ENCODE assay signal across 11 mouse cellular contexts in the genomic region with DNA sequence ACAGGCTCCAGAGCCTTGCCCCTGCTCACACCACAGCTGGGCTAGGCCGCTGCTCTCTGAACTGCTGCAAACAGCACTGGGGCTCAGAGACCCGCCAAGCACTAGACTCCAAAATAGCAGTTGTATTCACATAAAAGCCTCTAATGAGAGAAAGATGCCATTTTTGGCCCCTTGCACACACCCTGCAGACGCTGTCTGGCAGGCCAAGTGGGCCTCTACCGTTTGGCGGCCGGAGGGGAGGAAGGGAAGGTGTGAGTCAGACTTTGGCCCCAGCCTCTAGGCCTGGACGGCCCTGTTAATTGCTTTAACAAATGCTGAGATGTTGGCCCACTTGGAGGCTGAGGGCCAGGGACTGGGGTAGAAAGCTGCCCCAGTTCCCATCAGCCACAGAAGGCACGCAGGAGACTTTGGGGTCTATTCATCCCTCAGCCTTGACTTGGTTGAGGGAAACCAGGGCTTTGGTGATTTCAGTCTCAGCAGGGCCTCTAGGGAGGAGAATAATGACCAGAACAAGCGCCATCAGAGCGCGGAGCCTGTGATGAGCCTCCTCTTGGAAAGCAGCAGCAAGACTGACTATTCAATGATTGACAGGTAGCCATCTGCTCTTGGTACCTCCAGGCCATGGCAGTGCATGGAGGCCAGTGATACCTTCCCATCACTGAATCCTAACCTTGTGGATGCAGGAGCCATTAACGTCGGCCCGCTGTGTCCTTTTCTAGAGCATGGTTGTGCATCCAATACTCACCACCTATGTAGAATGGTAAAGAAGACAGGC. TPM values are rescaled to one million over a fixed set of nuclear protein-coding genes. Genes with fewer than 3 reads are reported as not detected.
DNase-seq lines count a peak whose midpoint lies in the region; ATAC-seq and TF ChIP-seq lines count a peak whose summit lies in the region.
"Had no signal": no experiment of that assay in that cellular context is flagged by ENCODE, and none has a peak within 500 bp of the region (broad histone marks: within the 10 kb centered on the region; RNA-seq: fewer than 3 reads in every experiment).

No protein-coding gene starts in this region.

- no peak overlapping the region for H3K4me2 ChIP-seq in liver, postnatal 0 days (ENCODE audit: low read depth, low read length)

- no peak overlapping the region for H3K9ac ChIP-seq in liver, postnatal 0 days (replicated peaks)

- no peaks in the 10 kb centered on the region for H3K9me3 ChIP-seq in limb, embryonic 10.5 days (replicated peaks)
- H3K9me3 ChIP-seq in liver, postnatal 0 days (ENCODE audit: low read length) = no peaks in the 10 kb centered on the region

- TF ChIP-seq CTCF in embryonic fibroblast, embryonic 13.5 days (IDR thresholded peaks at IDR 0.05; ENCODE audit: borderline replicate concordance, insufficient read depth, low read length) = no peak
- TF ChIP-seq CTCF in liver, postnatal 0 days (IDR thresholded peaks at IDR 0.05; ENCODE audit: low read depth) = no peak

- H3K4me3 ChIP-seq in embryonic fibroblast, embryonic 13.5 days (ENCODE audit: insufficient read depth, low read length) = no peak overlapping the region
- no peak overlapping the region for H3K4me3 ChIP-seq in limb, embryonic 10.5 days
- no peak overlapping the region for H3K4me3 ChIP-seq in liver, postnatal 0 days (ENCODE audit: low read depth, low read length)
- H3K4me3 ChIP-seq: erythroblast, embryonic 14.5 days had no signal

- WGBS in limb, embryonic 10.5 days = 72% methylated on average over 14 of the region's 14 CpGs
- WGBS in liver, postnatal 0 days (ENCODE audit: insufficient replicate concordance) = 83% methylated on average over 14 of the region's 14 CpGs

- peaks cover 25% of the 10 kb centered on the region for H3K4me1 ChIP-seq in embryonic fibroblast, embryonic 13.5 days (ENCODE audit: control insufficient read depth, insufficient read depth, low read length)
- peaks cover 51% of the 10 kb centered on the region for H3K4me1 ChIP-seq in limb, embryonic 10.5 days
- no peaks in the 10 kb centered on the region for H3K4me1 ChIP-seq in liver, postnatal 0 days (ENCODE audit: insufficient read depth)

- DNase-seq in layer of hippocampus, adult 18-20 months (ENCODE audit: low spot score in 2 of 2) = peak; percentile 16 to 22
- no peak for DNase-seq in layer of hippocampus, adult 11-12 months (ENCODE audit: low spot score)
- peak; percentile 38 for DNase-seq in ZHBTc4 (ENCODE audit: low read depth, low spot score)
- no peak for DNase-seq in limb, embryonic 10.5 days (ENCODE audit: low spot score)
- no peak for DNase-seq in liver, postnatal 0 days
- DNase-seq in retina, embryonic 14.5 days (ENCODE audit: low spot score) = no peak
- DNase-seq in testis, postnatal 10 days (ENCODE audit: low spot score) = no peak

- peak overlapping the region; percentile 79 for H3K27ac ChIP-seq in embryonic fibroblast, embryonic 13.5 days (ENCODE audit: insufficient read depth, low read length)
- peak overlapping the region; percentile 47 for H3K27ac ChIP-seq in limb, embryonic 10.5 days
- H3K27ac ChIP-seq in liver, postnatal 0 days (ENCODE audit: low read depth) = no peak overlapping the region
- H3K27ac ChIP-seq: kidney, postnatal 0 days; macrophage had no signal

- ATAC-seq in liver, postnatal 0 days = no peak

- no peaks in the 10 kb centered on the region for H3K36me3 ChIP-seq in limb, embryonic 10.5 days
- H3K36me3 ChIP-seq in liver, postnatal 0 days (replicated peaks; ENCODE audit: insufficient read depth, low read length) = no peaks in the 10 kb centered on the region

- H3K27me3 ChIP-seq in limb, embryonic 10.5 days (ENCODE audit: low read depth, poor library complexity, severe bottlenecking) = no peaks in the 10 kb centered on the region
- no peaks in the 10 kb centered on the region for H3K27me3 ChIP-seq in liver, postnatal 0 days (ENCODE audit: insufficient read depth, low read length)

- no peak for TF ChIP-seq EP300 in liver, postnatal 0 days (IDR thresholded peaks at IDR 0.05; ENCODE audit: low read depth)

- no peak for TF ChIP-seq POLR2A in embryonic fibroblast, embryonic 13.5 days (IDR thresholded peaks at IDR 0.05; ENCODE audit: low read depth, low read length)

RNA-seq across cellular contexts. Expression of a gene that starts 14.0 kb away (rescaled TPM):
- under 1 TPM; 0.27 to 0.43 TPM for total RNA-seq in layer of hippocampus, adult 18-20 months (2021)
- 182 and 264 TPM in 2 replicates for polyA plus RNA-seq in embryonic fibroblast, embryonic 13.5 days (2011; ENCODE audit: insufficient read length, low read depth, missing spikeins)
- 0.03 TPM in 1 of 2 replicates, not detected in the other for polyA plus RNA-seq in limb, embryonic 10.5 days (2016; fragmentation: Nextera tagmentation; extraction: Ambion mirVana)
- polyA plus RNA-seq in liver, postnatal 0 days (2015; fragmentation: Nextera tagmentation; extraction: Ambion mirVana) = 0.31 and 0.59 TPM in 2 replicates

Comparison
In these comparisons a context has a peak if more than half of its experiments do, and no peak if none do; other contexts are left out.
1. DNase-seq: peak in layer of hippocampus, adult 18-20 months (2 of 2) and ZHBTc4 (single experiment); none in layer of hippocampus, adult 11-12 months (single experiment), limb, embryonic 10.5 days (single experiment), liver, postnatal 0 days (single experiment), retina, embryonic 14.5 days (single experiment) and testis, postnatal 10 days (single experiment).
2. RNA of a gene that starts 14.0 kb away (polyA plus RNA-seq): 182 to 264 TPM in embryonic fibroblast, embryonic 13.5 days; 0.31 to 0.59 TPM in liver, postnatal 0 days and 0.03 TPM in limb, embryonic 10.5 days; every median in the first group is over 100 times any median in the second.